Mouse (Mus musculus): ENCODE data around the gene Kdm2b. TPM values are rescaled to one million over a fixed set of nuclear protein-coding genes. Genes with fewer than 3 reads are reported as not detected.

Kdm2b gene
- polyA plus RNA-seq, 1 experiment, result 10.1 TPM

GRCm38 (mm10) chr5:122951056-122951912 is 38.3 kb downstream of the Kdm2b start:
- Histone ChIP-seq H3K4me3 (no peak overlapping the region), H3K79me2 (ENCODE audit: control insufficient read depth, insufficient read depth) (no peaks in the 10 kb centered on the region), H3K36me3 (ENCODE audit: control insufficient read depth, insufficient read depth) (no peaks in the 10 kb centered on the region), H3K27me3 (ENCODE audit: control insufficient read depth, insufficient read depth, insufficient read length) (no peaks in the 10 kb centered on the region), H3K4me2 (ENCODE audit: low read depth) (no peak overlapping the region), H3ac (ENCODE audit: control insufficient read depth, insufficient read length) (no peak overlapping the region)
- TF ChIP-seq TCF3 (IDR thresholded peaks at IDR 0.05; ENCODE audit: insufficient read length, low read depth) (no peak), POLR2A (IDR thresholded peaks at IDR 0.05; ENCODE audit: insufficient read length, low read depth) (no peak), MAX (IDR thresholded peaks at IDR 0.05; ENCODE audit: low read depth) (no peak), CEBPB (IDR thresholded peaks at IDR 0.05; ENCODE audit: insufficient read depth, poor library complexity, severe bottlenecking) (no peak), E2F4 (IDR thresholded peaks at IDR 0.05; ENCODE audit: insufficient read depth) (no peak)

DNA sequence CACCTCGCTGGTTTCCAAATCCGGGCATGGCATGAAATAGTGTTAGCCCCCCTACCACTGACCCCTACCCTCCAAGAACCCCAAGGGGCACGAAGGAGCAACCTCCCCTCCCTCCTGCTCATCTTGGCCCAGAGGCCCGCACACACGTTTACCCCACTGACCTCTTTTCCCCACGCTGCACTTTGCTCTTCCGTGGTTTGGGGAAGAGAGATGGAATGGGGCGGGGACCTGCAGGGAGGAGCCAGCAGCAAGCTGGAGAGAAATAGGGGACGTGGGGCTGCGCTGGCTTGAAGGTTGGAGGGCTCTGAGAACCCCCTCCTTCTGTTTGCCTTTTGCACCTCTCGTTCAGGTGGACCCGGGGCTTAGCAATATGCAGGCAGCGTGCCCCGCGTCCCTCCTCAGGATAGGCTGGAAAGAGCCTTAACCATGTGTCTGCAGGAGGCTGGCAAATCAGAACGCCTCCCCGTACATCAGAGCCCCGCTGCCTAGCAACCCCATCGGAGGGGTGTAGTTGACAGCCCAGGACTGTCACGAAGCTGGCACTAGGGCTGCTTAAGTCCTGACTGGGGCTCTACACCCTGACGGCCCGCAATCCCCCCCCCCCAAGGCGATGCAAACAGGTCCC is 39.2 kb downstream of the Kdm2b start:
- TF ChIP-seq E2F4 (IDR thresholded peaks at IDR 0.05; ENCODE audit: insufficient read depth) (no peak), MYOD1 (IDR thresholded peaks at IDR 0.05; ENCODE audit: control insufficient read depth in 1 of 3, insufficient read length in 2 of 3, low read depth in 2 of 3) (no peak), POLR2AphosphoS2 (IDR thresholded peaks at IDR 0.05; ENCODE audit: insufficient read length, low read depth) (no peak)
- no peaks in the 10 kb centered on the region for H3K79me2 ChIP-seq (ENCODE audit: control insufficient read depth, insufficient read depth)

DNA sequence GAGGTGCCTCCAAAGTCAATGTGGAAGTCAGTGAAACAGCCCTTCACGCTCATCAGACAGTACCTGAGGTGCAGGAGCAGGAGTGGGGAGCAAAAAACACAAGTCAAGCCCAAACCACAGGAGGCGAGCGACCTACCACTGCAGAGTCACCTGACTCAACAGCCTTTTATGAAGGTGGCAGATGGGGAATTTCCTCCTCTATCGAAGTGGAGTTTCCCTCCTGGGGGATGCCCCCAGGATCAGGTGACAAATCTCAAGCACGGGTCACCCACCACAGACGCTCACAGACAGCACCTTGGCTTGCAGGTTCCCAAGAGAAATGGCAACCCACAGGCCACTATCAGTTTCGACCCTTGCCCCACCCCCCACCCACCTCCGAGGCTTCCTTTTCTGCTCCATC is 40.5 kb downstream of the Kdm2b start:
- no peak for TF ChIP-seq MYOD1 (IDR thresholded peaks at IDR 0.05; ENCODE audit: control insufficient read depth in 1 of 3, insufficient read length in 2 of 3, low read depth in 2 of 3)
- TF ChIP-seq TCF12 (IDR thresholded peaks at IDR 0.05; ENCODE audit: insufficient read depth, poor library complexity, severe bottlenecking), result no peak
- TF ChIP-seq REST (IDR thresholded peaks at IDR 0.05; ENCODE audit: insufficient read depth, insufficient read length), result no peak
- TF ChIP-seq SRF (IDR thresholded peaks at IDR 0.05; ENCODE audit: control insufficient read depth, insufficient read length, low read depth), result no peak
- no peak for TF ChIP-seq USF1 (IDR thresholded peaks at IDR 0.05; ENCODE audit: low read depth)
- no peak for TF ChIP-seq POLR2A (IDR thresholded peaks at IDR 0.05; ENCODE audit: insufficient read length, low read depth)
- TF ChIP-seq CEBPB (IDR thresholded peaks at IDR 0.05; ENCODE audit: insufficient read depth, poor library complexity, severe bottlenecking), result no peak
- Histone ChIP-seq H3K27me3 (ENCODE audit: control insufficient read depth, insufficient read depth, insufficient read length) (no peaks in the 10 kb centered on the region), H3K79me2 (ENCODE audit: control insufficient read depth, insufficient read depth) (no peaks in the 10 kb centered on the region), H3K4me2 (ENCODE audit: low read depth) (no peak overlapping the region), H3K36me3 (ENCODE audit: control insufficient read depth, insufficient read depth) (no peaks in the 10 kb centered on the region), H3K4me3 (no peak overlapping the region), H3ac (ENCODE audit: control insufficient read depth, insufficient read length) (no peak overlapping the region)

More for the DNA sequence above, 39.2 kb downstream of the Kdm2b start:
- H3K4me2 ChIP-seq (ENCODE audit: low read depth), result no peak overlapping the region
- no peak overlapping the region for H3K4me3 ChIP-seq
- H3K27me3 ChIP-seq (ENCODE audit: control insufficient read depth, insufficient read depth, insufficient read length), result no peaks in the 10 kb centered on the region
- H3K36me3 ChIP-seq (ENCODE audit: control insufficient read depth, insufficient read depth), result no peaks in the 10 kb centered on the region
- no peak overlapping the region for H3ac ChIP-seq (ENCODE audit: control insufficient read depth, insufficient read length)

- Histone ChIP-seq H3K4me2 (ENCODE audit: low read depth) (no peak overlapping the region), H3K27me3 (ENCODE audit: control insufficient read depth, insufficient read depth, insufficient read length) (no peaks in the 10 kb centered on the region), H3ac (ENCODE audit: control insufficient read depth, insufficient read length) (no peak overlapping the region), H3K79me2 (ENCODE audit: control insufficient read depth, insufficient read depth) (no peaks in the 10 kb centered on the region), H3K4me3 (no peak overlapping the region), H3K36me3 (ENCODE audit: control insufficient read depth, insufficient read depth) (no peaks in the 10 kb centered on the region)
- no peak for TF ChIP-seq REST (IDR thresholded peaks at IDR 0.05; ENCODE audit: insufficient read depth, insufficient read length)
- no peak for TF ChIP-seq USF1 (IDR thresholded peaks at IDR 0.05; ENCODE audit: low read depth)
- no peak for TF ChIP-seq TCF12 (IDR thresholded peaks at IDR 0.05; ENCODE audit: insufficient read depth, poor library complexity, severe bottlenecking)
- TF ChIP-seq POLR2A (IDR thresholded peaks at IDR 0.05; ENCODE audit: insufficient read length, low read depth), result no peak
- TF ChIP-seq MYOG (IDR thresholded peaks at IDR 0.05; ENCODE audit: control insufficient read depth in 1 of 3, insufficient read depth in 1 of 3, insufficient read length in 2 of 3, low read depth in 2 of 3), result no peak
- no peak for TF ChIP-seq CEBPB (IDR thresholded peaks at IDR 0.05; ENCODE audit: insufficient read depth, poor library complexity, severe bottlenecking)
- no peak for TF ChIP-seq MYOD1 (IDR thresholded peaks at IDR 0.05; ENCODE audit: control insufficient read depth in 1 of 3, insufficient read length in 2 of 3, low read depth in 2 of 3)
- no peak for TF ChIP-seq POLR2AphosphoS2 (IDR thresholded peaks at IDR 0.05; ENCODE audit: insufficient read length, low read depth)
- no peak for TF ChIP-seq E2F4 (IDR thresholded peaks at IDR 0.05; ENCODE audit: insufficient read depth)
- TF ChIP-seq TCF3 (IDR thresholded peaks at IDR 0.05; ENCODE audit: insufficient read length, low read depth), result no peak
- no peak for TF ChIP-seq MAX (IDR thresholded peaks at IDR 0.05; ENCODE audit: low read depth)
- no peak for TF ChIP-seq SRF (IDR thresholded peaks at IDR 0.05; ENCODE audit: control insufficient read depth, insufficient read length, low read depth)
Measured at GRCm38 (mm10) chr5:122947534-122947933, 42.1 kb downstream of the Kdm2b start.

DNA sequence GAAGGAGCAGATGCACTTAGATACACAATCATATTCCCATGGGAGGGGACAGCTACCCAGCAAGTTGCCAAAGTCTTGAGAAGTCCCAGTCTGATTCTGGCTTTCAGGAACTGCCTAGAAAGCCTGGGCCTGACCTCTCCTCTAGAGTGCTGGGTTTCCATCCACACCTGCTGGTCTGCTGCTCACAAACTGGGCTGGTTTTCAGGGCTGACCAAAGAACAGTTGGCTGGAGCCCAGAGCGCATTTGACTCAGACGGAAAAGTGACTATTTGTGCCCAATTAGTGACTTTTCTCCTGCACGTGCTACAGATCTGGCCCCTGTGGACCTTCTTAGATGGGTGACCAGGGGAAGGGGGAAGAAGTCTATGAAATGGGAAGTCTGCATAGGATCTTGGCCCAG is 50.9 kb downstream of the Kdm2b start:
- Histone ChIP-seq H3K4me3 (no peak overlapping the region), H3K79me2 (ENCODE audit: control insufficient read depth, insufficient read depth) (no peaks in the 10 kb centered on the region), H3K27me3 (ENCODE audit: control insufficient read depth, insufficient read depth, insufficient read length) (no peaks in the 10 kb centered on the region), H3ac (ENCODE audit: control insufficient read depth, insufficient read length) (no peak overlapping the region), H3K36me3 (ENCODE audit: control insufficient read depth, insufficient read depth) (no peaks in the 10 kb centered on the region), H3K4me2 (ENCODE audit: low read depth) (no peak overlapping the region)
- no peak for TF ChIP-seq TCF12 (IDR thresholded peaks at IDR 0.05; ENCODE audit: insufficient read depth, poor library complexity, severe bottlenecking)
- TF ChIP-seq CEBPB (IDR thresholded peaks at IDR 0.05; ENCODE audit: insufficient read depth, poor library complexity, severe bottlenecking), result no peak
- TF ChIP-seq TCF3 (IDR thresholded peaks at IDR 0.05; ENCODE audit: insufficient read length, low read depth), result no peak
- no peak for TF ChIP-seq USF1 (IDR thresholded peaks at IDR 0.05; ENCODE audit: low read depth)
- TF ChIP-seq REST (IDR thresholded peaks at IDR 0.05; ENCODE audit: insufficient read depth, insufficient read length), result no peak
- TF ChIP-seq POLR2A (IDR thresholded peaks at IDR 0.05; ENCODE audit: insufficient read length, low read depth), result no peak
- no peak for TF ChIP-seq POLR2AphosphoS2 (IDR thresholded peaks at IDR 0.05; ENCODE audit: insufficient read length, low read depth)
